Mouse (Mus musculus): ENCODE data around the gene Tiprl.

DNA sequence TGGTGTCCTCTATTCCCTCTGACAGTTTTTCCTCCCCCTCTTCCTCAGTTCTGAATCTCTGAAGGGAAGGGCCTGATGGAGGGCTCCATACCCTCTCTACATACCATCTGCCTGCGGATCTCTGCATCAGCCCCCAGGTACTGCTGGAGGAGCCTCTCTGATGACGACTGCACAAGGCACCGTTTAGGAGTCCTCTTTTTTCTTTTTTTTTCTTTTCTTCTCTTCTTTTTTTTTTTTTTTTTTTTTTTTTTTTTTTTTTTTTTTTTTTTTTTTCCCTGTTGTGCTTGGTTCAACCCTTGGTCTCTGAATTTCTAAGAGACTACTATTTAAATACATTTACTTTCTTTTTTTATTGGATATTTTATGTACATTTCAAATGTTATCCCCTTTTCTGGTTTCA lies 67.3 kb downstream of the Tiprl start:
- no peak for TF ChIP-seq POLR2A (IDR thresholded peaks at IDR 0.05; ENCODE audit: low read depth, low read length)
- no peak for TF ChIP-seq CTCF (IDR thresholded peaks at IDR 0.05; ENCODE audit: extremely low read depth, insufficient read depth, insufficient read length, insufficient replicate concordance)

Data from spleen, adult 2 months (tissue).